Mouse (Mus musculus) stomach, embryonic 14.5 days (tissue): ENCODE data around the gene Magi1. TPM values are rescaled to one million over a fixed set of nuclear protein-coding genes. Genes with fewer than 3 reads are reported as not detected.

Experiments
- ATAC-seq: fragments of 200-750 bp; cut with Nextera tagmentation; 2 replicates; pipeline ENCODE4 v1.8.0; 2017; ENCODE audit warnings: low read depth, moderate TSS enrichment; ENCODE audit not compliant: insufficient number of reproducible peaks, insufficient read depth, low FRiP score
- H3K27ac ChIP-seq: fragments of 300-500 bp; sonication (generic); 2 replicates; pipeline ENCODE4 v1.5.1; 2014; ENCODE audit warnings: mild to moderate bottlenecking, low read length, moderate library complexity, mixed read lengths
- H3K27me3 ChIP-seq: fragments of 300-500 bp; sonication (generic); 2 replicates; pipeline ENCODE4 v1.6.1; 2014; ENCODE audit warnings: low read length, control low read depth, mixed read lengths; ENCODE audit not compliant: control insufficient read depth, insufficient read depth
- H3K36me3 ChIP-seq: fragments of 300-500 bp; sonication (generic); 2 replicates; pipeline ENCODE4 v1.6.1; 2014; ENCODE audit warnings: mild to moderate bottlenecking, control low read depth, low read length, moderate library complexity, mixed read lengths; ENCODE audit not compliant: control insufficient read depth, insufficient read depth
- H3K4me1 ChIP-seq: fragments of 300-500 bp; sonication (generic); 2 replicates; pipeline ENCODE4 v1.6.1; 2014; ENCODE audit warnings: low read length, control low read depth, mixed read lengths; ENCODE audit not compliant: control insufficient read depth, insufficient read depth
- H3K4me2 ChIP-seq: fragments of 300-500 bp; sonication (generic); replicated peaks from 2 replicates; pipeline ENCODE4 v1.6.1; 2014; ENCODE audit warnings: low read depth, low read length, control low read depth
- H3K4me3 ChIP-seq: fragments of 300-500 bp; sonication (generic); 2 replicates; pipeline ENCODE4 v1.5.1; 2014; ENCODE audit warnings: low read depth, low read length, control low read depth
- H3K9ac ChIP-seq: fragments of 300-500 bp; sonication (generic); replicated peaks from 2 replicates; pipeline ENCODE4 v1.6.1; 2014; ENCODE audit warnings: low read depth, mild to moderate bottlenecking, control low read depth, low read length, moderate library complexity, mixed read lengths
- H3K9me3 ChIP-seq: fragments of 300-500 bp; sonication (generic); 2 replicates; pipeline ENCODE4 v1.6.1; 2016; ENCODE audit warnings: low read depth, low read length, control low read depth; ENCODE audit not compliant: control insufficient read depth
- WGBS: fragments of 180-500 bp; shearing (Covaris S2); extraction: QIAGEN DNeasy Blood & Tissue Kit; methylation state at CpG from one replicate; pipeline ENCODE4 v1.1.7; 2014; 5-methylcytosine and 5-hydroxymethylcytosine counted together
- polyA plus RNA-seq: library from polyadenylated mRNA; unstranded; fragments of >200 nt; fragmentation: Nextera tagmentation; extraction: Ambion mirVana; gene quantifications from 2 replicates; pipeline ENCODE4 v1.2.1, GENCODE M21; 2014

Gene Magi1
- polyA plus RNA-seq, 1 experiment from 2014 or later: 15.0 TPM

GRCm38 (mm10) chr6:94265244-94265935 is 18.3 kb downstream of the Magi1 start:
- H3K9ac ChIP-seq: no peak overlapping the region
- H3K4me1 ChIP-seq: no peaks in the 10 kb centered on the region
- H3K4me3 ChIP-seq: no peak overlapping the region
- H3K9me3 ChIP-seq: no peaks in the 10 kb centered on the region
- WGBS: 56% methylated on average over 3 of the region's 3 CpGs
- no peak for ATAC-seq
- H3K4me2 ChIP-seq: no peak overlapping the region
- no peak overlapping the region for H3K27ac ChIP-seq
- H3K27me3 ChIP-seq: no peaks in the 10 kb centered on the region
- no peaks in the 10 kb centered on the region for H3K36me3 ChIP-seq

GRCm38 (mm10) chr6:94264183-94264941 is 19.4 kb downstream of the Magi1 start:
- no peak for ATAC-seq
- Histone ChIP-seq H3K4me3 (no peak overlapping the region), H3K9ac (no peak overlapping the region), H3K9me3 (no peaks in the 10 kb centered on the region), H3K4me1 (no peaks in the 10 kb centered on the region), H3K36me3 (no peaks in the 10 kb centered on the region), H3K27ac (no peak overlapping the region), H3K27me3 (no peaks in the 10 kb centered on the region), H3K4me2 (no peak overlapping the region)
- 72% methylated on average over 7 of the region's 7 CpGs for WGBS

GRCm38 (mm10) chr6:94260831-94261230 is 22.9 kb downstream of the Magi1 start:
- no peak overlapping the region for H3K4me3 ChIP-seq
- H3K9me3 ChIP-seq: no peaks in the 10 kb centered on the region
- H3K9ac ChIP-seq: no peak overlapping the region
- no peak overlapping the region for H3K4me2 ChIP-seq
- 92% methylated on average over 5 of the region's 5 CpGs for WGBS
- H3K27me3 ChIP-seq: no peaks in the 10 kb centered on the region
- H3K4me1 ChIP-seq: peaks cover 13% of the 10 kb centered on the region; the same call in 1 of the 2 replicates
- H3K36me3 ChIP-seq: no peaks in the 10 kb centered on the region
- ATAC-seq: no peak
- H3K27ac ChIP-seq: no peak overlapping the region

GRCm38 (mm10) chr6:94259981-94260380 is 23.7 kb downstream of the Magi1 start:
- H3K9me3 ChIP-seq: no peaks in the 10 kb centered on the region
- H3K4me3 ChIP-seq: no peak overlapping the region
- no peak overlapping the region for H3K27ac ChIP-seq
- H3K4me1 ChIP-seq: peaks cover 17% of the 10 kb centered on the region; the same call in 1 of the 2 replicates
- no peak overlapping the region for H3K4me2 ChIP-seq
- H3K9ac ChIP-seq: no peak overlapping the region
- ATAC-seq: no peak
- no peaks in the 10 kb centered on the region for H3K27me3 ChIP-seq
- WGBS: 93% methylated on average over 2 of the region's 2 CpGs
- H3K36me3 ChIP-seq: no peaks in the 10 kb centered on the region

GRCm38 (mm10) chr6:94257831-94258173 is 25.9 kb downstream of the Magi1 start:
- no peaks in the 10 kb centered on the region for H3K27me3 ChIP-seq
- ATAC-seq: no peak
- H3K9me3 ChIP-seq: no peaks in the 10 kb centered on the region
- H3K4me1 ChIP-seq: peaks cover 17% of the 10 kb centered on the region; the same call in 1 of the 2 replicates
- 0 out of 2 replicates have a peak overlapping the region, but pooled peaks have one; percentile 39 for H3K27ac ChIP-seq
- H3K4me3 ChIP-seq: no peak overlapping the region
- H3K4me2 ChIP-seq: no peak overlapping the region
- 78% methylated on average over 3 of the region's 3 CpGs for WGBS
- no peak overlapping the region for H3K9ac ChIP-seq
- no peaks in the 10 kb centered on the region for H3K36me3 ChIP-seq

GRCm38 (mm10) chr6:94256982-94257830 is 26.5 kb downstream of the Magi1 start:
- peak overlapping the region; percentile 66; the same call in 1 of the 2 replicates for H3K27ac ChIP-seq
- H3K9ac ChIP-seq: no peak overlapping the region
- ATAC-seq: no peak; the same call in 1 of the 2 replicates
- H3K27me3 ChIP-seq: no peaks in the 10 kb centered on the region
- no peaks in the 10 kb centered on the region for H3K9me3 ChIP-seq
- no peak overlapping the region for H3K4me2 ChIP-seq
- H3K4me3 ChIP-seq: no peak overlapping the region
- no peaks in the 10 kb centered on the region for H3K36me3 ChIP-seq
- WGBS: 36% methylated on average over 12 of the region's 12 CpGs
- H3K4me1 ChIP-seq: peaks cover 17% of the 10 kb centered on the region; the same call in 1 of the 2 replicates

- Histone ChIP-seq H3K4me3 (no peak overlapping the region), H3K9ac (no peak overlapping the region), H3K27me3 (no peaks in the 10 kb centered on the region), H3K9me3 (no peaks in the 10 kb centered on the region), H3K4me2 (no peak overlapping the region), H3K36me3 (no peaks in the 10 kb centered on the region), H3K4me1 (peaks cover 27% of the 10 kb centered on the region; the same call in 1 of the 2 replicates), H3K27ac (no peak overlapping the region)
- WGBS: 71% methylated on average over 8 of the region's 8 CpGs
- ATAC-seq: no peak
Observed at GRCm38 (mm10) chr6:94253943-94254342, 29.8 kb downstream of the Magi1 start.

GRCm38 (mm10) chr6:94251358-94251945 is 32.3 kb downstream of the Magi1 start:
- 59% methylated on average over 8 of the region's 8 CpGs for WGBS
- Histone ChIP-seq H3K4me2 (no peak overlapping the region), H3K27me3 (no peaks in the 10 kb centered on the region), H3K9me3 (no peaks in the 10 kb centered on the region), H3K9ac (no peak overlapping the region), H3K36me3 (no peaks in the 10 kb centered on the region), H3K4me3 (no peak overlapping the region), H3K27ac (no peak overlapping the region), H3K4me1 (peaks cover 16% of the 10 kb centered on the region; the same call in 1 of the 2 replicates)
- ATAC-seq: no peak
